Mouse (Mus musculus) midbrain, embryonic 16.5 days (tissue): ENCODE results near the gene Nudt3. TPM values are rescaled to one million over a fixed set of nuclear protein-coding genes. Genes with fewer than 3 reads are reported as not detected.

ENCODE experiments used
- ATAC-seq: fragments of 200-750 bp; cut with Nextera tagmentation; 2 replicates; pipeline ENCODE4 v1.8.0; 2017; ENCODE audit warnings: moderate TSS enrichment
- H3K27ac ChIP-seq: fragments of 300-500 bp; sonication (generic); 2 replicates; pipeline ENCODE4 v1.5.1; 2014; ENCODE audit warnings: mild to moderate bottlenecking, low read length, mixed read lengths
- H3K27me3 ChIP-seq: fragments of 300-500 bp; sonication (generic); 2 replicates; pipeline ENCODE4 v1.6.1; 2014; ENCODE audit warnings: low read depth, low read length, mixed read lengths; ENCODE audit not compliant: control insufficient read depth, insufficient read depth
- H3K36me3 ChIP-seq: fragments of 300-500 bp; sonication (generic); 2 replicates; pipeline ENCODE4 v1.6.1; 2014; ENCODE audit warnings: mild to moderate bottlenecking, low read length, moderate library complexity, mixed read lengths; ENCODE audit not compliant: control insufficient read depth, insufficient read depth
- H3K4me1 ChIP-seq: fragments of 300-500 bp; sonication (generic); 2 replicates; pipeline ENCODE4 v1.6.1; 2014; ENCODE audit warnings: mild to moderate bottlenecking, low read length, mixed read lengths; ENCODE audit not compliant: control insufficient read depth, insufficient read depth
- H3K4me2 ChIP-seq: fragments of 300-500 bp; sonication (generic); 2 replicates; pipeline ENCODE4 v1.6.1; 2014; ENCODE audit warnings: mild to moderate bottlenecking, low read length, mixed read lengths
- H3K4me3 ChIP-seq: fragments of 300-500 bp; sonication (generic); 2 replicates; pipeline ENCODE4 v1.5.1; 2014; ENCODE audit warnings: low read depth, mild to moderate bottlenecking, low read length, moderate library complexity, mixed read lengths
- H3K9ac ChIP-seq: fragments of 300-500 bp; sonication (generic); 2 replicates; pipeline ENCODE4 v1.6.1; 2014; ENCODE audit warnings: low read depth, low read length, mixed read lengths
- H3K9me3 ChIP-seq: fragments of 300-500 bp; sonication (generic); replicated peaks from 2 replicates; pipeline ENCODE4 v1.6.1; 2014; ENCODE audit warnings: mild to moderate bottlenecking, low read length, mixed read lengths; ENCODE audit not compliant: control insufficient read depth, poor library complexity, severe bottlenecking
- WGBS: fragments of 180-500 bp; shearing (Covaris S2); extraction: QIAGEN DNeasy Blood & Tissue Kit; methylation state at CpG from one replicate; pipeline ENCODE4 v1.1.7; 2014; 5-methylcytosine and 5-hydroxymethylcytosine counted together
- polyA plus RNA-seq: library from polyadenylated mRNA; unstranded; fragments of >200 nt; fragmentation: Nextera tagmentation; extraction: Ambion mirVana; gene quantifications from 2 replicates; pipeline ENCODE4 v1.2.1, GENCODE M21; 2015

Gene Nudt3
- polyA plus RNA-seq, 1 experiment from 2014 or later: 246 TPM

GRCm38 (mm10) chr17:27565942-27566267 is 57.4 kb downstream of the Nudt3 start:
- peaks cover 4% of the 10 kb centered on the region for H3K36me3 ChIP-seq
- WGBS: 0% methylated on average over 13 of the region's 13 CpGs
- H3K4me3 ChIP-seq: peak overlapping the region; percentile 57
- peak overlapping the region; percentile 89 for H3K4me2 ChIP-seq
- ATAC-seq: no peak
- H3K27ac ChIP-seq: peak overlapping the region; percentile 59
- H3K27me3 ChIP-seq: no peaks in the 10 kb centered on the region
- no peaks in the 10 kb centered on the region for H3K9me3 ChIP-seq
- peaks cover 15% of the 10 kb centered on the region for H3K4me1 ChIP-seq
- H3K9ac ChIP-seq: peak overlapping the region; percentile 77

- ATAC-seq: peak; percentile 95
- Histone ChIP-seq H3K4me2 (peak within 1 kb of the TSS; percentile 89), H3K4me3 (peak within 1 kb of the TSS; percentile 57), H3K36me3 (peaks cover 4% of the 10 kb centered on the region), H3K27ac (peak within 1 kb of the TSS; percentile 65), H3K4me1 (peaks cover 15% of the 10 kb centered on the region), H3K9ac (peak within 1 kb of the TSS; percentile 77), H3K9me3 (no peaks in the 10 kb centered on the region), H3K27me3 (no peaks in the 10 kb centered on the region)
- WGBS: under 1% methylated on average over 56 of the region's 58 CpGs
These were observed 57.9 kb downstream of the Nudt3 start, which contains the start of gene AI413582 for GRCm38 (mm10) chr17:27565163-27565941. TSS of gene AI413582 (minus strand) at chr17:27565756.

DNA sequence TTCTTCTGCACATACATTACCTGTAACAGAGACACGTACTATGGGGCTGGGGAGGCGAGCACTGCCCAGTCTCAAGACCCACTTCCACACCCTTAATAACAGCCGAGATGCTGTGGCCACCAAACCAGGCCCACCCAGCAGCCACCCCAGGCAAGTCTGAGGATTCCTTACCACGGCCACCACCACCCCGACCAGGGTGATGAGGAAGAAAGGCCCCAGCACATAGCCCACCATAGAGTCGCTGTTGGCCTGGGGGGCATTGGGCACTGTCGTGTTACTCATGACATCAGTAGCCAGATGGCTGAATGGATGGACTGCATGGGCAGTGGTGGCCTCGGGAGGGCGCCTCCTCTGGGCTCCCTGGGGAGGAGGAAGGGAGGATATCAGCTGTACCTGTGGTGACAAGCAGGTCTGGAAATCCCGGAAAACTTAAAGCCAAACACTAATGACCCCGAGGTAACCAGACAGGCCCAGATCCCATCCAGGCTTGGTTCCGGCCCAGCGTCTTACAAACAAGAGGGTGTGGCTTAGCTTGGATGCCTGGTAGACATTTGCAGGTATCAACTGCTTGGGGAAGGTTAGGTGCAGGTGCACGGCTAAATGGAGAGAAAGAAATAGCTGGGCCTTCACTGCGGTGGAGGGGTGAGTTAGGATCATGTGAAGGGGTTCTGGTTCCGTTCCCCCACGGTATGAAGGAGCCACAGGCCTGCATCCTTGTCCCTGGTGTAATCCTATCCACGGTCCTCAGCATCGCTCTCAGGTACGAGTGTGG is 58.7 kb downstream of the Nudt3 start:
- Histone ChIP-seq H3K27ac (peak overlapping the region; percentile 65), H3K4me2 (peak overlapping the region; percentile 89), H3K9me3 (no peaks in the 10 kb centered on the region), H3K36me3 (peaks cover 4% of the 10 kb centered on the region), H3K4me1 (peaks cover 15% of the 10 kb centered on the region), H3K4me3 (peak overlapping the region; percentile 57), H3K9ac (peak overlapping the region; percentile 77), H3K27me3 (no peaks in the 10 kb centered on the region)
- ATAC-seq: no peak
- WGBS: 16% methylated on average over 19 of the region's 20 CpGs

DNA sequence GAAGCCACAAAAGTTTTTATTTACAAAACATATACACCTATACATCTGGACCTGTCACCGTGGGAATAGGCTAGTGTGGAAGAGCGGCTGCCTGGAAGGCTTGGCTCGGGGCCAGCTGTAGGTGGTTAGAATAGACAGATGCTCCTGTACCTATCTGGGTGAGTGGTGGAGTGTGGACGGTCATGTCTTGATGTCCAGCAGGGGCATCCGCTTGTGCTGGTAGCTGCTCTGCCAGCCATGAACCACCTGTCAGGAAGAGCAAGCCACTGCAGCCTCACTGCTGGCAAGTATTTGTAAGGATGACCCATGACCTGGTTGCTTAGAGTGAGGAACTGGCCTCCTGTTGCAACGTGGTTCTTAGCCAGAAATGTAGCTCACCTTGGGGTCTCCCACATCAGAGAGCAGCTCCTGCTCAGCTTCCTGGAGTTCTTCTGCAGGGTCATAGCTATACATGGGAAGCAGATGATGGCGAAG is 59.5 kb downstream of the Nudt3 start:
- no peak overlapping the region; the same call in 1 of the 2 replicates for H3K4me2 ChIP-seq
- H3K36me3 ChIP-seq: peaks cover 4% of the 10 kb centered on the region
- 57% methylated on average over 7 of the region's 7 CpGs for WGBS
- no peak overlapping the region for H3K27ac ChIP-seq
- no peak for ATAC-seq
- H3K27me3 ChIP-seq: no peaks in the 10 kb centered on the region
- no peak overlapping the region for H3K9ac ChIP-seq
- no peaks in the 10 kb centered on the region for H3K9me3 ChIP-seq
- H3K4me1 ChIP-seq: peaks cover 21% of the 10 kb centered on the region
- no peak overlapping the region for H3K4me3 ChIP-seq

DNA sequence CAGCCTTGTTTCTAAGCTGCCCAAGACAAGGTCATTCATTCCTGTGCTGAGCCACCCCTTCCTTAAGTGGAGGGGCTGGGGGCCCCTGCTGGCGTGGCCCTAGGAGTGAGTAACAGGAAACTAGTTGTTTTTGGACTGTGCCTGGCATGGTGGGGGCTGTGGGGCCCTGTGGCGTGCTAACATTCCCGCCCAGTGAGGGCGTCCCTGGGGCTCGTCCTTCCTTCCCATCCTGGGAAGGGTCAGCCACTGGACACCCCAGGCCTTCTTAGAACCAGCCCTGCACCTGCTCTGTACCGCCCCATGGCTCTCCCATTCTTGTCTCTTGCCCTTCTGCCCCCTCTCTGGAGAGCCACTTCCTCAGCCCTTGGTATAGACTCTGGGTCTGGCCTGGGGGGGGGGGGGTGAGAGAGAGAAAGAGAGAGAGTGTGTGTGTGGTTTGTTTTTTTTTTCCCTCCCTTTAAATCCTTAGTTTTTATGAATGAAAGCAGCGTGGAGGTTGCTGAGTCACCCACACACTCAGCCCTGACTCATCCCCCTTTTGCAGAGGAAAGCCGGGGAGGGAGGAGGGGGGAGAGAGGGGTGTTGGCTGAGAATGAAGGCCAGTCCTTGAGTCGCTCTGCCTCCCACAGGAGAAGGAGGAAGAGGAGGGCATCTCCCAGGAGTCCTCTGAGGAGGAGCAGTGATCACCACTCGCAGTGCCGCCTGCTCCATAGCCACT is 61.3 kb downstream of the Nudt3 start:
- H3K4me2 ChIP-seq: no peak overlapping the region
- peaks cover 36% of the 10 kb centered on the region for H3K4me1 ChIP-seq
- H3K27ac ChIP-seq: no peak overlapping the region
- 53% methylated on average over 9 of the region's 11 CpGs for WGBS
- H3K4me3 ChIP-seq: no peak overlapping the region
- no peak overlapping the region for H3K9ac ChIP-seq
- ATAC-seq: no peak
- H3K36me3 ChIP-seq: peaks cover 4% of the 10 kb centered on the region
- no peaks in the 10 kb centered on the region for H3K27me3 ChIP-seq
- no peaks in the 10 kb centered on the region for H3K9me3 ChIP-seq

DNA sequence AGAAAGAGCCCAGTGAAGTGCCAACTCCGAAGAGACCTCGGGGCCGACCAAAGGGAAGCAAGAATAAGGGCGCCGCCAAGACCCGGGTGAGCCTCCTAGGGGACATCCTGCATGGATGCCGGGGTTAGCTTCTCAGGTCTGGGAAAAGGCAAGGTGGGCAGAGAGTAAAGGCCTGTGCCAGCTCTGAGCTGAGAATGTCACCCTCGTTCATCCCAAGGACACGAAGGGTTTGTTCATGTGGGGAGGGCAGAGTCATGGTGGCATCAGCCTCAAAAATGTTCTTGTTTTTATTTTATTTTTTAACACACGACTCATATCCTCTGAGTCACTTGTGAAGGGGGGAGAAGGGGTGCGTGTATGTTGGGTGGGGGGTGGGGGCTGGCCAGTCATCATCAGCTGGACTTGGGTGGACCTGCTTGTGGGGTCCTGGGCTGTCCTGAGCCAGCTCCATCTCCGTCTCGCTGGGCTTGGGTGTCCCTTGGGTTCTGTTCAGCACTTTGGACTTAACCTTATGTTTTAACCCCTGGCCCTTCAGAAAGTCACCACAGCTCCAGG is 62.3 kb downstream of the Nudt3 start:
- H3K4me3 ChIP-seq: no peak overlapping the region
- no peaks in the 10 kb centered on the region for H3K27me3 ChIP-seq
- peaks cover 4% of the 10 kb centered on the region for H3K36me3 ChIP-seq
- H3K9me3 ChIP-seq: no peaks in the 10 kb centered on the region
- H3K4me2 ChIP-seq: no peak overlapping the region
- no peak for ATAC-seq
- 88% methylated on average over 13 of the region's 13 CpGs for WGBS
- H3K4me1 ChIP-seq: peaks cover 30% of the 10 kb centered on the region
- no peak overlapping the region for H3K27ac ChIP-seq
- H3K9ac ChIP-seq: no peak overlapping the region

GRCm38 (mm10) chr17:27559596-27559995 is 63.7 kb downstream of the Nudt3 start:
- peaks cover 4% of the 10 kb centered on the region for H3K36me3 ChIP-seq
- H3K4me1 ChIP-seq: peaks cover 32% of the 10 kb centered on the region
- H3K27me3 ChIP-seq: peaks cover 9% of the 10 kb centered on the region
- H3K4me2 ChIP-seq: no peak overlapping the region
- H3K9ac ChIP-seq: no peak overlapping the region
- H3K27ac ChIP-seq: no peak overlapping the region
- 73% methylated on average over 9 of the region's 12 CpGs for WGBS
- no peak overlapping the region for H3K4me3 ChIP-seq
- H3K9me3 ChIP-seq: no peaks in the 10 kb centered on the region
- ATAC-seq: no peak

DNA sequence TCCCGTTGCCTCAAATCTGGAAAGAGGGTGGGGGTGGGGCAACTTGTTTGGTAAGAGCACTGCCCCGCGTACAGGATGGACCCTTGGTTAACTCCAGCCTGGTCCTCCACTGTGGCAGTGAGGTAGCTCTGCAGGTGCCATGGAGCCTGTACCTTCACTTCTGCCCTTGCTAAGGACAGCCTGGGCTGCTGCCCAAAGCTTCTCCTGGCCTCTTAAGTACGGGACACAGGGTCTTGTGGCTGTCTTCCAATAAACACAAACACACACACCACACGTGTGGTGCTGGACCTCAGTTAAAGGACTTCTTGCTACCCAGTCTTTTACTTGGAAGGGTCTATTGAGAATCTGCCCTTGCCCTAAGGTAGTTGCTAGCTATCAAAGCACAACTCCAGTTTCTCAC is 64.5 kb downstream of the Nudt3 start:
- H3K36me3 ChIP-seq: peaks cover 4% of the 10 kb centered on the region

More for the DNA sequence above, 64.5 kb downstream of the Nudt3 start:
- Histone ChIP-seq H3K9me3 (no peaks in the 10 kb centered on the region), H3K4me3 (no peak overlapping the region), H3K27me3 (peaks cover 9% of the 10 kb centered on the region), H3K9ac (no peak overlapping the region), H3K4me1 (peaks cover 31% of the 10 kb centered on the region), H3K27ac (no peak overlapping the region), H3K4me2 (peak overlapping the region; percentile 76)
- no peak for ATAC-seq
- 13% methylated on average over 5 of the region's 5 CpGs for WGBS
